Mouse (Mus musculus) stomach, postnatal 0 days (tissue): ENCODE results near the gene Ggnbp2. TPM values are rescaled to one million over a fixed set of nuclear protein-coding genes. Genes with fewer than 3 reads are reported as not detected.

Experiments used
- ATAC-seq: fragments of 200-750 bp; cut with Nextera tagmentation; 2 replicates; pipeline ENCODE4 v1.8.0; 2017; ENCODE audit not compliant: low FRiP score, low TSS enrichment
- DNase-seq: peaks from one replicate; pipeline ENCODE4 v3.0.0-alpha.2; 2016; ENCODE audit warnings: low spot score
- H3K27ac ChIP-seq: fragments of 300-500 bp; sonication (generic); replicated peaks from 2 replicates; pipeline ENCODE4 v1.5.1; 2014; ENCODE audit warnings: mild to moderate bottlenecking, control low read depth
- H3K27me3 ChIP-seq: fragments of 300-500 bp; sonication (generic); 2 replicates; pipeline ENCODE4 v1.6.1; 2014; ENCODE audit warnings: low read length; ENCODE audit not compliant: control insufficient read depth, insufficient read depth
- H3K36me3 ChIP-seq: fragments of 300-500 bp; sonication (generic); 2 replicates; pipeline ENCODE4 v1.6.1; 2014; ENCODE audit warnings: low read length, mixed read lengths; ENCODE audit not compliant: control insufficient read depth, insufficient read depth
- H3K4me1 ChIP-seq: fragments of 300-500 bp; sonication (generic); replicated peaks from 2 replicates; pipeline ENCODE4 v1.6.1; 2014; ENCODE audit warnings: antibody characterized with exemption; ENCODE audit not compliant: control insufficient read depth, insufficient read depth
- H3K4me2 ChIP-seq: fragments of 300-500 bp; sonication (generic); replicated peaks from 2 replicates; pipeline ENCODE4 v1.6.1; 2014; ENCODE audit warnings: low read depth, mild to moderate bottlenecking, control low read depth, moderate library complexity
- H3K4me3 ChIP-seq: fragments of 300-500 bp; sonication (generic); 2 replicates; pipeline ENCODE4 v1.5.1; 2014; ENCODE audit warnings: low read depth, low read length, control low read depth
- H3K9ac ChIP-seq: fragments of 300-500 bp; sonication (generic); 2 replicates; pipeline ENCODE4 v1.6.1; 2014; ENCODE audit warnings: mild to moderate bottlenecking, low read length, control low read depth, mixed read lengths
- H3K9me3 ChIP-seq: fragments of 300-500 bp; sonication (generic); 2 replicates; pipeline ENCODE4 v1.6.1; 2016; ENCODE audit warnings: low read length; ENCODE audit not compliant: control insufficient read depth
- CTCF ChIP-seq: IDR thresholded peaks from 2 replicates; pipeline ENCODE4 v1.5.1; 2016; ENCODE audit warnings: antibody characterized with exemption, low read depth, mild to moderate bottlenecking, moderate library complexity
- EP300 ChIP-seq: optimal IDR thresholded peaks from 2 replicates; pipeline ENCODE3; 2016; ENCODE audit warnings: antibody characterized with exemption
- WGBS: fragments of 180-500 bp; shearing (Covaris S2); extraction: QIAGEN DNeasy Blood & Tissue Kit; methylation state at CpG from one replicate; pipeline ENCODE4 v1.1.7; 2014; 5-methylcytosine and 5-hydroxymethylcytosine counted together
- polyA plus RNA-seq: library from polyadenylated mRNA; unstranded; fragments of >200 nt; fragmentation: Nextera tagmentation; extraction: Ambion mirVana; gene quantifications from 2 replicates; pipeline ENCODE4 v1.2.1, GENCODE M21; 2015

The Ggnbp2 gene
- 40.6 and 44.5 TPM in 2 replicates for polyA plus RNA-seq

DNA sequence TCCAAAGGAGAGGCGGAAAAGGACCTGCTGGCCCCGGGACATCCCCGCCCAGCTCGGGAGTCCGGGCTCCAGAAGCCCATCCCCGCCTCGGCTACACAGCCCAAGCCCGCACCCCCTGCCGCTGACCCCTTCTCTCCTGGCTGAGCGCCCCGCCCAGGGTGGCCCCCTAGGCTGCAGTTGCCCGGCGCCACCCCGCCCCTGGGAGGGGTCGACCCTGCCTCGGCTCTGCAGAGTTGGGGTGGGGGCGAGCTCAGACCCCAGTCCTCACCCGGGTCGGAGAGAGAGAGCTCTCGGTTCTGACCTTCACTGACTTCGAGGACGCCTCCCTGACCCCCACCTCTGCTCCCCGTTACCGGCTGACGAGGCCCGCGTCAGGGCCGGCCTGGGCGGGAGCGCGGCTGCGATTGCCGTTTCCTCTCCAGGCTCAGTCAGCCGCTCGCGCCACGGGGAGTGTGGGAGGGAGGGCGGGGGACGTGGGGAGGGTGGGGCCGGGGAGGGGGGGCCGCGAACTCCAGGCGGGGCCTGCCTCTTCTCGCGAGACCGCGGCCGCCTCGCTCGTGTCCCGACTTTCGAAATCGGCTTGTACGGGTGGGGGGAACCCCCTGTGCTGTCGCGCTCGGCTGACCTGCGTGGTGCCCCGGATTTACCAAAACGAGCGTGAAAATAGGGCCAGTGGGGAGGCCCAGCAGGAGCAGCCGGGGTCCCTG, at the start of gene Ggnbp2:
TSS of gene Ggnbp2 (minus strand) at position 481 of the 707 bp plus-strand sequence.
- TF ChIP-seq CTCF (no peak), EP300 (peak; percentile 96)
- Histone ChIP-seq H3K27ac (peak within 1 kb of the TSS; percentile 100), H3K4me1 (no peaks in the 10 kb centered on the region), H3K9me3 (no peaks in the 10 kb centered on the region), H3K27me3 (no peaks in the 10 kb centered on the region), H3K4me3 (peak within 1 kb of the TSS; percentile 91), H3K9ac (peak within 1 kb of the TSS; percentile 97), H3K4me2 (peak within 1 kb of the TSS; percentile 88), H3K36me3 (no peaks in the 10 kb centered on the region)
- DNase-seq (peak; percentile 97), ATAC-seq (peak; percentile 91)
- WGBS, result under 1% methylated on average over 47 of the region's 62 CpGs

GRCm38 (mm10) chr11:84919951-84920350, 49.3 kb upstream of the Ggnbp2 start:
- DNase-seq, result no peak
- no peaks in the 10 kb centered on the region for H3K4me1 ChIP-seq
- H3K9ac ChIP-seq, result no peak overlapping the region
- TF ChIP-seq CTCF (no peak), EP300 (no peak)
- H3K9me3 ChIP-seq, result no peaks in the 10 kb centered on the region
- no peak overlapping the region for H3K4me3 ChIP-seq
- H3K27me3 ChIP-seq, result no peaks in the 10 kb centered on the region
- 61% methylated on average over 7 of the region's 7 CpGs for WGBS
- H3K36me3 ChIP-seq, result no peaks in the 10 kb centered on the region
- no peak overlapping the region for H3K4me2 ChIP-seq
- no peak overlapping the region for H3K27ac ChIP-seq
- ATAC-seq, result no peak

DNA sequence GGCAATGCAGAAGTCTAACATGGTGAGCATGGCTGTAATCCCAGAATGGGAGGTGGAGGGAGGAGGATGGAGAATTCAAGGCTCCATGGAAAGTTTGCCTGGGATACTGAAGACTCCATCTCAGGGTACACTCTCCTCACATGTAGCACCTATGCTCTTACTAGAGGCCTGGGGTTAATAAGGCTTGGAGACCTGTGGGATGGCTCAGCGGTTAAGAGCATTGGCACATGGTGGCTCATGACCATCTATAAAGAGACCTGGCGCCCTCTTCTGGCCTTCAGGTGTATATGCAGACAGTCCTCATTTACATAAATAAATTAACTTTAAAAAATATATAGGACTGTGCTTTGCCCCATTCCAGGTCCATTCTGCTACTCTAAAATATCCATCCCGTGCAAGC, 48.7 kb upstream of the Ggnbp2 start:
- Histone ChIP-seq H3K4me2 (no peak overlapping the region), H3K27ac (no peak overlapping the region), H3K9me3 (no peaks in the 10 kb centered on the region), H3K27me3 (no peaks in the 10 kb centered on the region), H3K9ac (no peak overlapping the region), H3K36me3 (no peaks in the 10 kb centered on the region), H3K4me3 (no peak overlapping the region), H3K4me1 (no peaks in the 10 kb centered on the region)
- 43% methylated on average over 3 of the region's 3 CpGs for WGBS
- ATAC-seq (no peak), DNase-seq (peak; percentile 34)
- TF ChIP-seq EP300, result no peak
- TF ChIP-seq CTCF, result peak; percentile 68

DNA sequence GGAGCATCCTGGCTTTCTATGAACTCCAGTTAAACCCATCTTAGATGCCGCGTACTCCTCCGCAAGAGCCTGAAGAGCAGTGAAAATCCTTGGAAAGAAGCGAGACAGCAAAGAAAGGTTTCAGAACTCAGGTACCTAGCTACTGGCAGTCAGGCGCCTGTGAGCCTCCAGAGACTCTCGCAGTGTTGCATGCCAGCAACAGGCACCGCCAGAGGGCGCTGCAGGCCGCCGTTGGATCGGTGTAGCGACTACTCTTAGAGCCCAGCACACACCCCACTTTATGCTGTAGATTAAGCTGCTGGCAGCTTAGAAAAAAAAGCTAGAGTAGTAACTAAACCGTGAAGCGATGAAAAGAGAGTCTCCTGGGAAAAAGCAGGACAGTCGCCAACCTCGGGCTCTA, 47.8 kb upstream of the Ggnbp2 start:
- H3K27me3 ChIP-seq, result no peaks in the 10 kb centered on the region
- H3K36me3 ChIP-seq, result 0 out of 2 replicates have a peak, but pooled peaks cover under 1% of the 10 kb centered on the region
- H3K27ac ChIP-seq, result no peak overlapping the region
- WGBS, result 3% methylated on average over 16 of the region's 16 CpGs
- no peaks in the 10 kb centered on the region for H3K9me3 ChIP-seq
- peak overlapping the region; percentile 32; the same call in 1 of the 2 replicates for H3K4me2 ChIP-seq
- no peaks in the 10 kb centered on the region for H3K4me1 ChIP-seq
- TF ChIP-seq CTCF, result peak; percentile 97
- no peak for TF ChIP-seq EP300
- H3K9ac ChIP-seq, result no peak overlapping the region
- ATAC-seq, result peak; percentile 81; the same call in 1 of the 2 replicates
- no peak overlapping the region for H3K4me3 ChIP-seq
- peak; percentile 90 for DNase-seq

DNA sequence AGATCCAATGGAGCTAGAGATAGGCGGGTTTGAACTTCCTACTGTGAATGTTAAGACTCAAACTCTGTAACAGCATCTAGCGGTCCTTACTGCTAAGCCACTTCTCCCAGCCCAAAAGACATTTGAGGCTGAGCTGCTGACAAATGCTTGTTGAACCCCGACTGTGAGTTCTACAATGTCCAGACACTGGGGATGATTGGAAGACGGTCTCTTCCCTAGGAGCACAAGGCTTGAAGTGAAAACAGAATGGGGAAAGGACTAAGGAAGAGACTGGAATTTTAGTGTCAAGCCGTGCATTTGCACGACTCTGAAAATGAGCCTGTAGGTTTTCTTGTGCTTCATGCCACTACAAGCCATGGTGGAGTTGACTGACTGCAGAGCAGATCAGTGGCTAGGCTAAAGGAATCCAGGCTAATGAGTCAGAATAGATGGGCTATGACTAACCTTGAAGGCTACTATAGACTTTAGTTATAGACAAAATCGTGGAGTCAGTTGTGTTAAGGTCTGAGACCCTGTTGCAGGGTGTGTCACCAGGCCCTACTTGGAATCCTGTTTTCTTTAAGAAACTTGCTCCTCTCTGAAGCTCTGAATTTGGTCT, 46.2 kb upstream of the Ggnbp2 start:
- Histone ChIP-seq H3K36me3 (0 out of 2 replicates have a peak, but pooled peaks cover 3% of the 10 kb centered on the region), H3K9me3 (no peaks in the 10 kb centered on the region), H3K4me1 (no peaks in the 10 kb centered on the region), H3K27me3 (no peaks in the 10 kb centered on the region), H3K27ac (no peak overlapping the region), H3K4me2 (peak overlapping the region; percentile 87), H3K4me3 (peak overlapping the region; percentile 75), H3K9ac (0 out of 2 replicates have a peak overlapping the region, but pooled peaks have one; percentile 27)
- WGBS, result 56% methylated on average over 7 of the region's 7 CpGs
- ATAC-seq (no peak), DNase-seq (no peak)
- TF ChIP-seq CTCF (no peak), EP300 (no peak)

DNA sequence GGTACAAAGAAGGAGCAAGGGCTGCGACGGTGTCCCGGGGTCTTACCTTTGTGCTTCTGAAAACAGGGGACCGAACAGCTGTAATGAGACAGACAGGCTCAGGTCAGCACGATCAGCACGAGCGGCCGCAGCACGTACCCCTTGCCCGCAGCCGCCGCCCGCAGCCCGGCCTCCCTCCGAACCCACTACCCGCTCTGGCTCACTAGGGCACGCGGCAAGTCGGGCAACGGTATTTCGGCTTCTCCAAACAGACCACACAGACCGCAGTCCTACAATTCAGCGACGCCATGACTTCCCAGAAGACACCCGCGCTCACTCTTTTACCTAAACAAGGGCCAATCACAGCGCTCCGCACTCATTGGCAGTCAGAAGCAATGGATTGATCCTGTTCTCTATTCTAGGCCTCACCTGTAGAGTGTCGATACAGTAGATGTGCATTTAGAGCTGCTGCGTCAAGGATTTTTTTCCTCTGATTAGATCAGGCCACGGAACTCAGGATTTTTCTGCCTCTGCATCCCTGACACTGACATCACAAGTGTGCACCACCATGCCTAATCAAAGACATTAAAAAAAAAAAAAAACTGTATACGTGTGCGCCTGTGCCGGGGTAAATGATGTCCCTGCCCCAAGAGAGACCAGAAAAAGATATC, 45.6 kb upstream of the Ggnbp2 start, which contains the start of gene Znhit3:
TSS of gene Znhit3 (minus strand) at position 314 of the 650 bp plus-strand sequence.
- ATAC-seq, result peak; percentile 93
- Histone ChIP-seq H3K27ac (no peak within 1 kb of the TSS), H3K36me3 (peaks cover 7% of the 10 kb centered on the region; the same call in 1 of the 2 replicates), H3K27me3 (no peaks in the 10 kb centered on the region), H3K4me1 (no peaks in the 10 kb centered on the region), H3K9ac (peak within 1 kb of the TSS; percentile 83), H3K4me2 (peak within 1 kb of the TSS; percentile 87), H3K9me3 (no peaks in the 10 kb centered on the region), H3K4me3 (peak within 1 kb of the TSS; percentile 75)
- WGBS, result 4% methylated on average over 34 of the region's 34 CpGs
- no peak for TF ChIP-seq EP300
- TF ChIP-seq CTCF, result peak; percentile 26; the same call in 1 of the 2 replicates
- DNase-seq, result peak; percentile 83
